Mouse (Mus musculus) frontal cortex, postnatal 36 days (tissue): ENCODE data around the gene C5ar1.

Source experiments
- DNase-seq, 2 experiments: peaks; one replicate each; pipeline ENCODE4 v3.0.0; 2022; ENCODE audit warnings: low spot score in 2 of 2

The C5ar1 gene

DNA sequence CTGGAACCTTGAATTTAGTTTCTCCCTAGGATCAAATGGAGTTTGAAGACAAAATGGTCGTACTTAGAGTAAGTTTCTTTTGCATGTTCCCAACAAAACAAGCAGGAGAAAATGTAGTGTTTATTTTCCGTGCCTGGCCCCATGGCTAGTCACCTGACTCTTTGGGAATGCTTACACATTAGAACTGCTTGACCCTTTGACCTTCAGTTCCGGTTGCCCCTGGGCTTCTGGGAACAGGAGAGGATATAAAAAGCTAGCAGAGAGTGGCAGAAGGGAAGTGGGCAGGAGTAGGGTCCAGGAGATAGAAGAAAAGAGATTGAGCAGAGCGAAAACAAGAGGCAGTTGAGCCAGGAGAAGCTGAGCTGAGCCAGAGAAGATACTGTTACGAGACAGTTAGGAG lies 29.5 kb downstream of the C5ar1 start:
- no peak for DNase-seq

DNA sequence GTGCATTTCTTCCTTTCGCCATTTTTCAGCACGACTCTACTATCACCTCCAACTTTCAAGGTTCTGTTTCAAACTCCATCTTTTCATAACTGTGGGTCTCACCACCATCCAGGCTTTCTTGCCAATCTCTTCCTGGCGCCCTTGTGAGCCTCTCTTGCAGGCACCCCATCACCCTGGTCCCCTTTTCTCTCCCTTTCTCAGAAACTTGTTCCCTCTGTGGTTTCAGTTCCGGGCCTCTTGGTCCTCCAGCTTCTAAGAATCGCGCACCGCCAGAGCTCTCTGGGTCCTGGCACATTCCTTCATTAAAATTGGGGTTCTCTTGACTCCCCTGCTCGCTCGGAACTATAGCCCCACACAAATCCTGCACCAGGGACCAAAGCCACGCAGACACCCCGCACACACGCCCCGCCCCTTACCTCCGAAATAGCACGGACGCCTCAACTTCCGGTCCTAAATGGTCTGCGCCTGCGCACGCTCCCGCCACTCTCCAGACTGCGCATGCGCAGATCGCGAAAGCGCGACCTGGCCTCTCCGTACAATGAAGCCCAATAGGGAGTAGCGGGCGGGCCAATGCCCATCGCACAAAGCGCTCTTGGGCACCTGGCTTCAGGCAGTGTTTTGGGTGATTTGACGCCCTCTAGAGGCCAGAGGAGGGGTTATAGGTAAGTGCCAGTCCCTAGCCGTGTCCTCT lies 37.6 kb downstream of the C5ar1 start, which contains the start of gene Dhx34:
Gene Dhx34, minus strand, starts transcription at position 456 of the 691 bp plus-strand sequence.
- DNase-seq = peak; percentile 95 to 96

- no peak for DNase-seq
Measured at GRCm38 (mm10) chr7:16213986-16214385, 45.4 kb downstream of the C5ar1 start.

DNA sequence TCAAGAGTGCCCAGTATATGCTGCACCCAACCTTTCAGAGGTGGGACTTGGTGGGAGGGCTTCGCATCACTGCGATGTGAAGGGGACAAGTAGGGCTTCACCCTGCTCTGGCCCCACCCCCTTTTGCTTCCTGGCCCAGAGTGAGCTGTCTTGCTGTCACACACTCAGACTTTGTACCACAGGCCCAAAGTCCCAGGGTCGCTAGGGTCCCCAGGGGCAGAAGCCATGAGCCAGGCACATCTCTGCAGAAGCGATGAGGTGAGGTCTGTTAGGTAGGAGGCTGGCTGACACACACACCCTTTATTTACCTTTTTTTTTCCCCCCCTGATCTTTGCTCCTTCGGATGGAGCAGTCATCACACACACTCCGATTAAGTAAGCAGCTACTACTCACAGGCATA lies 46.1 kb downstream of the C5ar1 start:
- no peak for DNase-seq

DNA sequence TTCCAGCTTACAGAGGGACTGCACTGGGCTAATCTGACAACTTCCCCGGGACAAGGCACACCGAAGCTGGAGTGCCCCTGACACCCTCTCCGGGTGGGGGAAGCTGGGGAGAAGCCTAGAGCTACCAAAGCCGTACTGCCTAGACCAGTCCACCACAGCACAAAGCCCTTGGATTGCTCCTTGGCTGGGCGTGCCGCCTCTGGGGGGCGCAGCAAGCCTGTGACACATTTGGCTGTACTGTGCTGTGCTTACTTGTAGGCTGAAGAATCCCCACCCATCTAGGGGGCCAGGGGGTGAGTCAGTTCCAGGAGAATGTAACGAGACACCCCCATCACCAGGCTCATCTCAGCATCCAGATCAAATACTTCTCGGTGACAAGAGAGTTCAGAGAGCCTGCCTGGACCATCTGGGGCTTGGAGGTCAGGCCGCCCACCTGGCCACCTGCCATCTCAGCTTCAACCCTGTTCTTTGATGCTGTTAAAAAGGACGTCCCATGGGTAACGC lies 48.4 kb downstream of the C5ar1 start:
- no peak for DNase-seq

- DNase-seq = no peak
Measured at GRCm38 (mm10) chr7:16208781-16209665, 50.3 kb downstream of the C5ar1 start.

- peak; percentile 45 to 65 for DNase-seq
Measured at GRCm38 (mm10) chr7:16207496-16207895, 51.8 kb downstream of the C5ar1 start.

DNA sequence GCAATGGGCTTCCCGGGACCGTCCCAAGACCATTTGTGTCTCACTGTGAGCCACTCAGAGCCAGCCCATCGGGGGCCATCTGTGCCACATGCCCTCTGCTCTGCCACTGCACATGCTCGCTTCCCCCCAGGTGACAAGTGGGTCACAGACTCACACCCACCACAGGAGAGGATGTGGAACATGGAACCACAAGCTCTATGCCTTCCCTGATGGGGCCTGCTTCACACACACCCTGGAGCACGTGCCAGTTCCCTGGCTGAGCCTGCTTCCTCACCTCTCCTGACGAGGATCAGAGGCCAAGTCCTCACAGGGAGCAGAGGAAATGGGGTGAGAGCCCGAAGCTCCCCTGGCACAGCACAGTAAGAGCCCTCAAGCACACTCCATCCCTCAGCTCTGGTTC lies 52.3 kb downstream of the C5ar1 start:
- DNase-seq = no peak

- no peak for DNase-seq
Measured at GRCm38 (mm10) chr7:16204791-16205190, 54.5 kb downstream of the C5ar1 start.

DNA sequence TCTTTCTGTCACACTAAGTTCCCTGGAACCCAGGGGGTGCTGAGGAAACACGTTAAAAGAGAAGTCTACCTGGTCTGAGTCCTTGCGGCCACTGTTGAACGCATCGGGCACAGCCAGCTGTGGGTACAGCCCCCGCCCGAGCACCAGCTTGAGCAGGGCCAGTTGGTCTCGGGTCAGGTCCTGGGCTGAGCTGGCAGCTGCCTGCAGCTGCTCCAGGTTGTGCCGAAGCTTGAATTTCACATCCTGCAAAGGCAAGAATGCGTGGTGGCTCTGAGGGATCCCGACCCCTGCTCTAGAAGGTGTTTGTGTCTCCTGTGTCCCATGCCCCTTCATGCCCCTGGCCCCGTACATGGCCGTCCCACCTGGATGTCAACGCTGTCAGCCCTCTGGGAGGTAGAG lies 55.8 kb downstream of the C5ar1 start:
- no peak for DNase-seq

DNA sequence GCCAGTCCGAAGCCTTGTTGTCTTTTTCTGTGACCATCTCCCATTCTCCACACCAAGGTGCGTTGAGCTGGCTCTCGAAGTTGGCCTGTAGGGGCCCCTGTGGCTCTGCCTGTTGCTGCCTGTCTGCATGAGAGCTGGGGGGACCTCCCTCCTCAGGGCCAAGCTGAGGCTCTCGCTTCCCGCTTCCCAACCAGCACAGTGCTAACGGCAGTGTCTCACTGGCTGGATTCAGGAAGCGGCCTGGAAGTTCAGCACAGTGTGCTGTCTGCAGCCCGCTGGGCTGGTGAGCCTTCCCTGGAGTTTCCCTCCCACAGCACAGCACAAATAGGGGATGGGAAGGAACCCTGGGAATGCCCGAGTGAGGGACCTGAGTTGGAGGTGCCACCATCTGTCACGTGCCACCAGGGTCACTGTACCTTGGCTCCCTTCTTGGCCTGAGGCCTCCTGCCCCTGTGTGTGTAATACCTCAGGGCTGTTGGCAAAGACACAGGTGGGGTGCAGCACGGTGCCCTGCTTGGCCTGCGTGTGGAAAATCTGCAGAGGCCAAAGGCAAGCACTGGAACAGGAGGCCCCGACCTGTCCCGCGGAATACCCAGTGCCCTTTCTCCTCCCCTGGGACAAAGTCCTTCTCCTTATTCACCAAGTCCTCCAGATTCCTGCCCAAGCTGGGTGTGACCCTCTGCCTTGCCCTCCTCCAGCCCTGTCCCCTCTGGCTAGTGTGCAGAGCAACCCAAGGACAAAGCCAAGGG lies 56.4 kb downstream of the C5ar1 start:
- DNase-seq = no peak

DNA sequence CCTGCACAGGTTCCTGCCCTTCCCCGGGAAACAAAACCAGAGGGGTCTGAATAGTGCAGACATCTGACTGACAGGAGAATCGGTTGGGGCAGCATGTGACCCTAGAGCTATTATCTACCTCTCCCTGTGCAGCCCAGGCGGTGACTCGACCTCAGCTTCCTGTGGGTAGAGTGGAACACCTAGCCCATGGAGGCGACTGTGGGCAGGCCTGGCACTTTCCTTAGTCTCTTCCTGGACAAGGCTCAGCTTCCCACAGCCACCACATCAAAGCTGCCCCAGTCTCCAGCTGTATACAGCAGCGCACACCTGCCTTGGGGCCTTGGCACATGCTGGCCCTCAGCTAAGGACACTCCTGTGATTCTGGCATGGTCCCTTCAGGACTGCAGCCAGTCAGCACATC lies 58.2 kb downstream of the C5ar1 start:
- no peak for DNase-seq

GRCm38 (mm10) chr7:16198540-16198939 lies 60.8 kb downstream of the C5ar1 start:
- no peak for DNase-seq

DNA sequence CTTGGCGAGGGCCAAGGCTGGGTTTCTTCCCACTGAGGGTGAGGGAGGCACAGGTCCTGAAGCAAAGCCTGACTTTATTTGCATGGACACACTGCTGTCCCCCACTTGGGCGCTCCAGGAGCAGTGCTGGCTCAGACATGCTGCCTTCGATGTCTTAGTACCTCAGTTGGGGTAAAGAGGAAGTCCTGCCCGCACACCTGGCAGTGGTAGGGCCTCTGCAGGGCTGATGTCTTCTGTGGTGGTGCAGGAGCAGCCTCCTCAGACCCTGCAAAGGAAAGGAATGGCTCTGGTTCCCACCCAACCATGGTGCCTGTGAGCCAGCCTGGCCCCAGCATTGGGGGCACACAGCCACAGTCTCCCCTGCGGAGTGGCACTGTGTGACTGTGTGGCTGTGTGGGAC lies 62.2 kb downstream of the C5ar1 start:
- no peak for DNase-seq
